Mouse (Mus musculus) forebrain, embryonic 11.5 days (tissue): ENCODE data around the gene Myh7b. TPM values are rescaled to one million over a fixed set of nuclear protein-coding genes. Genes with fewer than 3 reads are reported as not detected.

ENCODE experiments used
- ATAC-seq: fragments of 200-750 bp; cut with Nextera tagmentation; replicated peaks from 2 replicates; pipeline ENCODE4 v1.8.0; 2017; ENCODE audit warnings: moderate TSS enrichment; ENCODE audit not compliant: low FRiP score
- DNase-seq: peaks from one replicate; pipeline ENCODE4 v3.0.0-alpha.2; 2017; ENCODE audit warnings: low spot score
- H3K27ac ChIP-seq: fragments of 300-500 bp; sonication (generic); 2 replicates; pipeline ENCODE4 v1.5.1; 2014; ENCODE audit warnings: low read depth, low read length
- H3K27me3 ChIP-seq: fragments of 300-500 bp; sonication (generic); 2 replicates; pipeline ENCODE4 v1.6.1; 2014; ENCODE audit warnings: mild to moderate bottlenecking, low read length, mixed read lengths; ENCODE audit not compliant: control insufficient read depth, insufficient read depth
- H3K36me3 ChIP-seq: fragments of 300-500 bp; sonication (generic); 2 replicates; pipeline ENCODE4 v1.6.1; 2014; ENCODE audit warnings: mild to moderate bottlenecking, low read length, moderate library complexity, mixed read lengths; ENCODE audit not compliant: control insufficient read depth, insufficient read depth
- H3K4me1 ChIP-seq: fragments of 300-500 bp; sonication (generic); replicated peaks from 2 replicates; pipeline ENCODE4 v1.6.1; 2014; ENCODE audit warnings: low read length, mixed read lengths; ENCODE audit not compliant: control insufficient read depth, insufficient read depth
- H3K4me2 ChIP-seq: fragments of 300-500 bp; sonication (generic); 2 replicates; pipeline ENCODE4 v1.6.1; 2014; ENCODE audit warnings: low read depth, mild to moderate bottlenecking, low read length, moderate library complexity, mixed read lengths; ENCODE audit not compliant: severe bottlenecking
- H3K4me3 ChIP-seq: fragments of 300-500 bp; sonication (generic); 2 replicates; pipeline ENCODE4 v1.5.1; 2014; ENCODE audit warnings: low read depth, low read length
- H3K9ac ChIP-seq: fragments of 300-500 bp; sonication (generic); 2 replicates; pipeline ENCODE4 v1.6.1; 2014; ENCODE audit warnings: low read length
- H3K9me3 ChIP-seq: fragments of 300-500 bp; sonication (generic); 2 replicates; pipeline ENCODE4 v1.6.1; 2016; ENCODE audit warnings: low read length, mixed read lengths; ENCODE audit not compliant: control insufficient read depth
- WGBS: fragments of 180-500 bp; shearing (Covaris S2); extraction: QIAGEN DNeasy Blood & Tissue Kit; methylation state at CpG from one replicate; pipeline ENCODE4 v1.1.7; 2014; 5-methylcytosine and 5-hydroxymethylcytosine counted together
- polyA plus RNA-seq: library from polyadenylated mRNA; unstranded; fragments of >200 nt; fragmentation: Nextera tagmentation; extraction: Ambion mirVana; gene quantifications from 2 replicates; pipeline ENCODE4 v1.2.1, GENCODE M21; 2014

Myh7b gene
- polyA plus RNA-seq, 1 experiment from 2014 or later = 0.31 TPM

GRCm38 (mm10) chr2:155627030-155627738 is 16.2 kb downstream of the Myh7b start:
- Histone ChIP-seq H3K27ac (no peak overlapping the region), H3K4me2 (no peak overlapping the region), H3K9me3 (no peaks in the 10 kb centered on the region), H3K36me3 (no peaks in the 10 kb centered on the region), H3K4me1 (peaks cover 4% of the 10 kb centered on the region; the same call in 1 of the 2 replicates), H3K4me3 (no peak overlapping the region), H3K9ac (no peak overlapping the region), H3K27me3 (peaks cover 49% of the 10 kb centered on the region)
- ATAC-seq (no peak), DNase-seq (peak; percentile 89)
- WGBS = 40% methylated on average over 21 of the region's 21 CpGs

GRCm38 (mm10) chr2:155628112-155628511 is 17.1 kb downstream of the Myh7b start:
- WGBS = 83% methylated on average over 9 of the region's 9 CpGs
- no peak for ATAC-seq
- no peaks in the 10 kb centered on the region for H3K9me3 ChIP-seq

DNA sequence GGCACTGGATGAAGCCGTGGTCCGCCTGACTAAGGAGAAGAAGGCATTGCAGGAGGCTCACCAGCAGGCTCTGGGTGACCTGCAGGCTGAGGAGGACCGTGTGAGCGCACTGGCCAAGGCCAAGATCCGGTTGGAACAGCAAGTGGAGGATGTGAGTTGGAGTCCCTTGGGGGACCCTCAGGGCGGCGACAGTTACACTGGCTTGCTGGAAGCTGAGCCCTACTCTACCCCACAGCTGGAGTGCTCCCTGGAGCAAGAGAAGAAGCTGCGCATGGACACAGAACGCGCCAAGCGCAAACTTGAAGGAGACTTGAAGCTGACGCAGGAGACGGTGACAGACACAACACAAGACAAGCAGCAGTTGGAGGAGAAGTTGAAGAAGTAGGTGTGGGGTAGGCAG is 17.5 kb downstream of the Myh7b start:
- Histone ChIP-seq H3K9ac (no peak overlapping the region), H3K4me3 (no peak overlapping the region), H3K27ac (no peak overlapping the region), H3K9me3 (no peaks in the 10 kb centered on the region), H3K4me2 (no peak overlapping the region), H3K36me3 (no peaks in the 10 kb centered on the region), H3K27me3 (peaks cover 57% of the 10 kb centered on the region), H3K4me1 (peaks cover 4% of the 10 kb centered on the region; the same call in 1 of the 2 replicates)
- ATAC-seq = no peak
- DNase-seq = no peak
- WGBS = 80% methylated on average over 13 of the region's 13 CpGs

More at GRCm38 (mm10) chr2:155628112-155628511, 17.1 kb downstream of the Myh7b start:
- H3K27ac ChIP-seq = no peak overlapping the region
- peaks cover 57% of the 10 kb centered on the region for H3K27me3 ChIP-seq
- H3K4me3 ChIP-seq = no peak overlapping the region
- H3K4me2 ChIP-seq = no peak overlapping the region
- H3K4me1 ChIP-seq = peaks cover 4% of the 10 kb centered on the region; the same call in 1 of the 2 replicates
- no peak for DNase-seq
- H3K36me3 ChIP-seq = no peaks in the 10 kb centered on the region
- no peak overlapping the region for H3K9ac ChIP-seq

GRCm38 (mm10) chr2:155629231-155629661 is 18.2 kb downstream of the Myh7b start:
- peak; percentile 74 for DNase-seq
- H3K27ac ChIP-seq = no peak overlapping the region
- no peaks in the 10 kb centered on the region for H3K36me3 ChIP-seq
- peaks cover 57% of the 10 kb centered on the region for H3K27me3 ChIP-seq
- peak overlapping the region; percentile 29 for H3K4me3 ChIP-seq
- peak overlapping the region; percentile 60 for H3K4me2 ChIP-seq
- no peaks in the 10 kb centered on the region for H3K9me3 ChIP-seq
- peak; percentile 31; the same call in 1 of the 2 replicates for ATAC-seq
- H3K4me1 ChIP-seq = peaks cover 4% of the 10 kb centered on the region; the same call in 1 of the 2 replicates
- peak overlapping the region; percentile 61 for H3K9ac ChIP-seq
- 1% methylated on average over 35 of the region's 35 CpGs for WGBS

DNA sequence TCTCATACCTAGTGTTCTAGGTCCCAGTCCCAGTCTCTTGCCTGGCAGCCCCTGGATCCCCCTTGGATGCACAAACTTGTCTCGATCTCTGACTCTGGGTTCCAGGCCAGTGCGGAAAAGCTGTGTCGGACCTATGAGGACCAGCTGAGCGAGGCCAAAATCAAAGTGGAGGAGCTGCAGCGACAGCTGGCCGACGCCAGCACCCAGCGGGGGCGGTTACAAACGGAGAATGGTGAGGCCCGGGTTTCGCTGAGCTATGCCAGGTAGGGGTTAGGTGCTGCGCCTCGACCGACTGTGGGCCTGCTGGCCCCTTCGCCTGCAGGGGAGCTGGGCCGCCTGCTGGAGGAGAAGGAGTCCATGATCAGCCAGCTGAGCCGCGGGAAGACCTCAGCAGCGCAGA is 19.1 kb downstream of the Myh7b start:
- Histone ChIP-seq H3K4me3 (no peak overlapping the region), H3K9me3 (no peaks in the 10 kb centered on the region), H3K4me2 (no peak overlapping the region), H3K9ac (no peak overlapping the region), H3K36me3 (no peaks in the 10 kb centered on the region; the same call in 1 of the 2 replicates), H3K4me1 (peaks cover 4% of the 10 kb centered on the region; the same call in 1 of the 2 replicates), H3K27ac (no peak overlapping the region), H3K27me3 (peaks cover 57% of the 10 kb centered on the region)
- DNase-seq (no peak), ATAC-seq (no peak)
- WGBS = 14% methylated on average over 20 of the region's 20 CpGs

GRCm38 (mm10) chr2:155630590-155631416 is 19.8 kb downstream of the Myh7b start:
- H3K27me3 ChIP-seq = peaks cover 57% of the 10 kb centered on the region
- peaks cover 4% of the 10 kb centered on the region; the same call in 1 of the 2 replicates for H3K4me1 ChIP-seq
- no peak overlapping the region for H3K4me2 ChIP-seq
- H3K4me3 ChIP-seq = no peak overlapping the region
- ATAC-seq = no peak
- no peaks in the 10 kb centered on the region for H3K9me3 ChIP-seq
- no peak for DNase-seq
- no peaks in the 10 kb centered on the region; the same call in 1 of the 2 replicates for H3K36me3 ChIP-seq
- H3K27ac ChIP-seq = no peak overlapping the region
- no peak overlapping the region for H3K9ac ChIP-seq
- 14% methylated on average over 43 of the region's 43 CpGs for WGBS

GRCm38 (mm10) chr2:155632138-155632936 is 21.3 kb downstream of the Myh7b start:
- Histone ChIP-seq H3K36me3 (no peaks in the 10 kb centered on the region; the same call in 1 of the 2 replicates), H3K9me3 (no peaks in the 10 kb centered on the region), H3K9ac (no peak overlapping the region), H3K27me3 (peaks cover 55% of the 10 kb centered on the region), H3K4me3 (no peak overlapping the region), H3K4me1 (peaks cover 4% of the 10 kb centered on the region; the same call in 1 of the 2 replicates), H3K4me2 (no peak overlapping the region), H3K27ac (no peak overlapping the region)
- 67% methylated on average over 30 of the region's 30 CpGs for WGBS
- no peak for ATAC-seq
- no peak for DNase-seq

- no peak for DNase-seq
- H3K4me3 ChIP-seq = no peak overlapping the region
- WGBS = 69% methylated on average over 19 of the region's 19 CpGs
- no peak overlapping the region for H3K27ac ChIP-seq
- no peaks in the 10 kb centered on the region; the same call in 1 of the 2 replicates for H3K36me3 ChIP-seq
- peaks cover 47% of the 10 kb centered on the region for H3K27me3 ChIP-seq
- no peak overlapping the region for H3K9ac ChIP-seq
- no peak overlapping the region for H3K4me2 ChIP-seq
- no peaks in the 10 kb centered on the region for H3K9me3 ChIP-seq
- peaks cover 4% of the 10 kb centered on the region; the same call in 1 of the 2 replicates for H3K4me1 ChIP-seq
- no peak for ATAC-seq
These were observed 22.1 kb downstream of the Myh7b start for GRCm38 (mm10) chr2:155633121-155633520.
